Mouse (Mus musculus) CH12.LX (cell line): Measurements from ENCODE around the gene Birc6. TPM values are rescaled to one million over a fixed set of nuclear protein-coding genes. Genes with fewer than 3 reads are reported as not detected.

Source experiments
- DNase-seq: peaks from one replicate; pipeline ENCODE4 v3.0.0-alpha.2; 2013; ENCODE audit errors: extremely low read depth
- H3K27ac ChIP-seq: 2 replicates; pipeline ENCODE4 v1.5.1; 2012; ENCODE audit warnings: low read depth, mild to moderate bottlenecking, control low read depth, moderate library complexity; ENCODE audit not compliant: insufficient read depth
- H3K27me3 ChIP-seq: replicated peaks from 2 replicates; pipeline ENCODE3; 2012; ENCODE audit warnings: inconsistent platforms
- H3K36me3 ChIP-seq, 2 experiments: replicated peaks in 1 of 2; 2 replicates each; pipeline versions ENCODE3 to v1.6.1; 2012; ENCODE audit warnings: inconsistent platforms in 1 of 2, low read length in 1 of 2, mild to moderate bottlenecking in 1 of 2, mixed read lengths in 1 of 2, moderate library complexity in 1 of 2; ENCODE audit not compliant: control insufficient read depth in 1 of 2, insufficient read depth in 1 of 2
- H3K4me1 ChIP-seq, 2 experiments: 2 replicates each; pipeline ENCODE4 v1.6.1; 2012; ENCODE audit warnings: inconsistent platforms in 1 of 2, moderate library complexity in 1 of 2; ENCODE audit not compliant: insufficient read depth in 2 of 2, control insufficient read depth in 1 of 2
- H3K4me2 ChIP-seq: 2 replicates; pipeline ENCODE4 v1.6.1; 2012; ENCODE audit warnings: low read depth, mild to moderate bottlenecking, control low read depth; ENCODE audit not compliant: poor library complexity, insufficient read depth, severe bottlenecking
- H3K4me3 ChIP-seq, 3 experiments: fragments of 150-350 bp in 1 of 3; sonication (generic) in 1 of 3; replicated peaks in 1 of 3; 2 replicates each; pipeline versions ENCODE3 to v1.5.1; 2011 to 2012; ENCODE audit warnings: low read depth in 2 of 3, low read length in 2 of 3, mild to moderate bottlenecking in 2 of 3, moderate library complexity in 2 of 3, control low read depth in 1 of 3, improper control_type of control experiment in 1 of 3, inconsistent platforms in 1 of 3, mixed read lengths in 1 of 3; ENCODE audit not compliant: poor library complexity in 1 of 3
- H3K79me2 ChIP-seq: replicated peaks from 2 replicates; pipeline ENCODE4 v1.6.1; 2012; ENCODE audit warnings: mild to moderate bottlenecking, moderate library complexity; ENCODE audit not compliant: control insufficient read depth, poor library complexity, insufficient read depth, severe bottlenecking; ENCODE audit errors: extremely low read depth
- H3K9ac ChIP-seq: 2 replicates; pipeline ENCODE4 v1.6.1; 2012; ENCODE audit warnings: low read depth, mild to moderate bottlenecking, control low read depth, moderate library complexity; ENCODE audit not compliant: insufficient read depth
- H3K9me3 ChIP-seq: replicated peaks from 2 replicates; pipeline ENCODE3; 2012; ENCODE audit warnings: low read length, inconsistent platforms, mixed read lengths
- BHLHE40 ChIP-seq: IDR thresholded peaks from 2 replicates; pipeline ENCODE4 v1.6.1; 2011; ENCODE audit warnings: mild to moderate bottlenecking, low read depth, low read length, improper control_type of control experiment
- CTCF ChIP-seq, 2 experiments: IDR thresholded peaks in 1 of 2; conservative IDR thresholded peaks in 1 of 2; 2 replicates each; pipeline ENCODE4 v1.5.1; 2011 to 2012; ENCODE audit warnings: low read depth in 2 of 2, low read length in 2 of 2, improper control_type of control experiment in 1 of 2, inconsistent platforms in 1 of 2, mild to moderate bottlenecking in 1 of 2, moderate library complexity in 1 of 2
- E2F4 ChIP-seq: IDR thresholded peaks from 2 replicates; pipeline ENCODE4 v1.6.1; 2011; ENCODE audit warnings: low read depth, low read length, improper control_type of control experiment; ENCODE audit not compliant: insufficient replicate concordance
- EP300 ChIP-seq: IDR thresholded peaks from 2 replicates; pipeline ENCODE4 v1.6.1; 2011; ENCODE audit warnings: low read length, improper control_type of control experiment
- ETS1 ChIP-seq: conservative IDR thresholded peaks from 2 replicates; pipeline ENCODE4 v1.6.1; 2012; ENCODE audit warnings: low read depth, mild to moderate bottlenecking, inconsistent platforms, low read length, improper control_type of control experiment, moderate library complexity
- GABPA ChIP-seq: IDR thresholded peaks from 2 replicates; pipeline ENCODE4 v1.6.1; 2012; ENCODE audit warnings: low read depth, low read length, improper control_type of control experiment, inconsistent platforms; ENCODE audit not compliant: insufficient replicate concordance
- HCFC1 ChIP-seq: IDR thresholded peaks from 2 replicates; pipeline ENCODE4 v1.6.1; 2012; ENCODE audit warnings: low read depth, mild to moderate bottlenecking, inconsistent platforms, low read length, improper control_type of control experiment
- IRF4 ChIP-seq: IDR thresholded peaks from 2 replicates; pipeline ENCODE4 v1.6.1; 2014; ENCODE audit warnings: low read depth, mild to moderate bottlenecking, inconsistent platforms, low read length, improper control_type of control experiment
- JUN ChIP-seq: IDR thresholded peaks from 2 replicates; pipeline ENCODE4 v1.6.1; 2011; ENCODE audit warnings: low read depth, mild to moderate bottlenecking, low read length, improper control_type of control experiment, moderate library complexity; ENCODE audit not compliant: insufficient read depth
- JUND ChIP-seq: conservative IDR thresholded peaks from 2 replicates; pipeline ENCODE4 v1.6.1; 2011; ENCODE audit warnings: low read depth, low read length, improper control_type of control experiment
- KAT2A ChIP-seq: IDR thresholded peaks from 2 replicates; pipeline ENCODE4 v1.6.1; 2012; ENCODE audit warnings: low read length, improper control_type of control experiment, inconsistent platforms; ENCODE audit not compliant: insufficient replicate concordance
- MAFK ChIP-seq: IDR thresholded peaks from 2 replicates; pipeline ENCODE4 v1.6.1; 2011; ENCODE audit warnings: low read length, improper control_type of control experiment; ENCODE audit not compliant: insufficient replicate concordance
- MAX ChIP-seq: IDR thresholded peaks from 2 replicates; pipeline ENCODE4 v1.6.1; 2011; ENCODE audit warnings: low read length, improper control_type of control experiment
- MAZ ChIP-seq: IDR thresholded peaks from 2 replicates; pipeline ENCODE4 v1.6.1; 2012; ENCODE audit warnings: low read depth, mild to moderate bottlenecking, inconsistent platforms, low read length, improper control_type of control experiment, moderate library complexity
- MXI1 ChIP-seq: IDR thresholded peaks from 2 replicates; pipeline ENCODE4 v1.6.1; 2011; ENCODE audit warnings: mild to moderate bottlenecking, low read depth, low read length, improper control_type of control experiment
- MYC ChIP-seq: IDR thresholded peaks from 2 replicates; pipeline ENCODE4 v1.6.1; 2011; ENCODE audit warnings: low read depth, mild to moderate bottlenecking, improper control_type of control experiment, low read length
- NELFE ChIP-seq: IDR thresholded peaks from 2 replicates; pipeline ENCODE4 v1.6.1; 2011; ENCODE audit warnings: low read depth, low read length, improper control_type of control experiment
- PAX5 ChIP-seq: IDR thresholded peaks from 2 replicates; pipeline ENCODE4 v1.6.1; 2012; ENCODE audit warnings: low read length, inconsistent platforms, mixed read lengths
- POLR2A ChIP-seq: IDR thresholded peaks from 2 replicates; pipeline ENCODE4 v1.6.1; 2011; ENCODE audit warnings: low read depth, mild to moderate bottlenecking, improper control_type of control experiment, low read length
- RAD21 ChIP-seq: IDR thresholded peaks from 2 replicates; pipeline ENCODE4 v1.6.1; 2011; ENCODE audit warnings: low read depth, mild to moderate bottlenecking, low read length, improper control_type of control experiment, moderate library complexity
- SIN3A ChIP-seq: IDR thresholded peaks from 2 replicates; pipeline ENCODE4 v1.6.1; 2012; ENCODE audit warnings: low read length, improper control_type of control experiment, inconsistent platforms
- TCF12 ChIP-seq: IDR thresholded peaks from 2 replicates; pipeline ENCODE4 v1.6.1; 2014; ENCODE audit warnings: low read depth, mild to moderate bottlenecking, inconsistent platforms, low read length, improper control_type of control experiment
- UBTF ChIP-seq: IDR thresholded peaks from 2 replicates; pipeline ENCODE4 v1.6.1; 2012; ENCODE audit warnings: low read depth, mild to moderate bottlenecking, inconsistent platforms, low read length, improper control_type of control experiment, moderate library complexity
- USF1 ChIP-seq: IDR thresholded peaks from 2 replicates; pipeline ENCODE4 v1.6.1; 2014; ENCODE audit warnings: low read depth, mild to moderate bottlenecking, inconsistent platforms, low read length, improper control_type of control experiment
- USF2 ChIP-seq: conservative IDR thresholded peaks from 2 replicates; pipeline ENCODE4 v1.6.1; 2011; ENCODE audit warnings: low read depth, low read length, improper control_type of control experiment
- ZC3H11A ChIP-seq: IDR thresholded peaks from 2 replicates; pipeline ENCODE4 v1.6.1; 2012; ENCODE audit warnings: low read depth, mild to moderate bottlenecking, inconsistent platforms, low read length, improper control_type of control experiment
- ZKSCAN1 ChIP-seq: IDR thresholded peaks from 2 replicates; pipeline ENCODE4 v1.6.1; 2012; ENCODE audit warnings: low read depth, inconsistent platforms, low read length, improper control_type of control experiment, borderline replicate concordance
- ZMIZ1 ChIP-seq: IDR thresholded peaks from 2 replicates; pipeline ENCODE4 v1.6.1; 2012; ENCODE audit warnings: low read depth, mild to moderate bottlenecking, inconsistent platforms, low read length, improper control_type of control experiment
- dilution Hi-C: fragments of 300-500 bp; cut with MboI; formaldehyde crosslinking; loops from 2 replicates; pipeline ENCODE4 v1.14.3; 2020; ENCODE audit warnings: low sequenced_read_pairs; ENCODE audit not compliant: extremely low pct_unique_long_range_greater_than_20kb, extremely low pct_ligation_motif_present
- in situ Hi-C: fragments of 300-500 bp; cut with MboI; formaldehyde crosslinking; loops from 3 replicates; pipeline ENCODE4 v1.14.3; 2019; ENCODE audit warnings: low sequenced_read_pairs, low pct_ligation_motif_present, low pct_unique_long_range_greater_than_20kb, mixed read lengths
- polyA plus RNA-seq: library from polyadenylated mRNA; unstranded; fragments of >175 nt; gene quantifications from 2 replicates; pipeline ENCODE4 v1.2.1, GENCODE M21; 2012; ENCODE audit warnings: low read depth; ENCODE audit not compliant: insufficient read length
- total RNA-seq, 2 experiments: library from RNA; depleted of rRNA; stranded (reverse); fragments of 300-350 nt in 1 of 2; fragments of >200 nt in 1 of 2; gene quantifications; 2 replicates each; pipeline ENCODE4 v1.2.3; 2012 to 2014

Gene Birc6
- total and polyA plus RNA-seq, 3 experiments: 55.5 to 78.7 (median 57.2) TPM

- Histone ChIP-seq H3K4me2 (no peak overlapping the region), H3K27ac (no peak overlapping the region), H3K4me1 (peaks cover 4 to 19% of the 10 kb centered on the region in 2 experiments; a peak in 3 of 4 replicates), H3K27me3 (peaks cover 3% of the 10 kb centered on the region), H3K9me3 (no peaks in the 10 kb centered on the region), H3K36me3 (peaks cover 7 to 20% of the 10 kb centered on the region in 2 experiments), H3K79me2 (peaks cover 16% of the 10 kb centered on the region), H3K4me3 (no peak overlapping the region), H3K9ac (no peak overlapping the region)
- TF ChIP-seq MAFK: no peak
- TF ChIP-seq E2F4: no peak
- no peak for TF ChIP-seq UBTF
- TF ChIP-seq NELFE: no peak
- TF ChIP-seq ZKSCAN1: no peak
- TF ChIP-seq PAX5: no peak
- no peak for TF ChIP-seq JUND
- no peak for TF ChIP-seq ETS1
- TF ChIP-seq JUN: no peak
- TF ChIP-seq POLR2A: no peak
- no peak for TF ChIP-seq CTCF (conservative IDR thresholded peaks at IDR 0.05 in 1 of 2, IDR thresholded peaks at IDR 0.05 in 1 of 2; ENCODE audit: low read depth in 2 of 2, low read length in 2 of 2)
- no peak for TF ChIP-seq ZC3H11A
- no peak for TF ChIP-seq ZMIZ1
- TF ChIP-seq MXI1: no peak
- no peak for TF ChIP-seq HCFC1
- TF ChIP-seq MYC: no peak
- no peak for TF ChIP-seq TCF12
- no peak for TF ChIP-seq USF1
- no peak for TF ChIP-seq GABPA
- TF ChIP-seq USF2: no peak
- in situ Hi-C loops (no loop called here), dilution Hi-C loops (no loop called here)
- no peak for DNase-seq
Observed at GRCm38 (mm10) chr17:74715724-74716123, 187.6 kb downstream of the Birc6 start.

DNA sequence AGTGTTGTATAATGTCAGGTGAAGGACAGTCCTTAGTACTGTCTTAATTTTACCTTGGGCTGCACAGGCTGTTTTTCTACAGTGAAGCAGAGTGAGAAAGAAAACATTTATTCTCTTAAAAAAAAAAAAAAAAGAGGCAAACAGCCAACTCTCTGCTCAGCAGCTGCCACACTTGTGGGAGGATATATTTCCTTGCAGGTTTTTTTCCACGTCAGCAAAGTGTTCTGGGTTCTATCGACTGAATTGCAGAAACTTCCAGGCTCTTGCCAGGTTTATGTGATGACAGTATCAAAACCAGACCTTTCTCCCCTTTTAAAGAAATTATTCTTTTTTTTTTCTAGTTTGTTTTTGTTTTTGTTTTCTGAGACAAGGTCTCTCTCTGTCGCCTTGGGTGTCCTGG is 188.5 kb downstream of the Birc6 start:
- Histone ChIP-seq H3K79me2 (peaks cover 16% of the 10 kb centered on the region), H3K27me3 (peaks cover 3% of the 10 kb centered on the region), H3K9me3 (no peaks in the 10 kb centered on the region), H3K27ac (no peak overlapping the region), H3K4me1 (peaks cover 4 to 19% of the 10 kb centered on the region in 2 experiments; a peak in 3 of 4 replicates), H3K4me2 (peak overlapping the region; percentile 99), H3K9ac (peak overlapping the region; percentile 81), H3K36me3 (peaks cover 13 to 29% of the 10 kb centered on the region in 2 experiments), H3K4me3 (no peak overlapping the region)
- TF ChIP-seq RAD21 (no peak), CTCF (conservative IDR thresholded peaks at IDR 0.05 in 1 of 2, IDR thresholded peaks at IDR 0.05 in 1 of 2; ENCODE audit: low read depth in 2 of 2, low read length in 2 of 2) (no peak), E2F4 (no peak), USF1 (no peak), SIN3A (no peak), EP300 (no peak), ZKSCAN1 (no peak), MAFK (no peak), BHLHE40 (no peak), MAZ (no peak), KAT2A (no peak), JUND (no peak), ETS1 (no peak), UBTF (no peak), MAX (no peak), IRF4 (no peak), PAX5 (no peak), NELFE (no peak)
- in situ Hi-C loops: no loop called here
- no peak for DNase-seq
- dilution Hi-C loops: no loop called here
